Mouse (Mus musculus) A20 (cell line): ENCODE data around the gene Slco2a1.

Experiments used
- DNase-seq: peaks from one replicate; pipeline ENCODE4 v3.0.0-alpha.2; 2011; ENCODE audit warnings: low read depth, low spot score

Slco2a1 gene

GRCm38 (mm10) chr9:102982376-102982775 is 6.1 kb upstream of the Slco2a1 start:
- DNase-seq, result no peak

- no peak for DNase-seq
These were observed 3.4 kb upstream of the Slco2a1 start for GRCm38 (mm10) chr9:102985111-102985510.

- DNase-seq, result no peak
These were observed 2.6 kb upstream of the Slco2a1 start for GRCm38 (mm10) chr9:102985939-102986338.

GRCm38 (mm10) chr9:102990306-102991133 is 2.0 kb downstream of the Slco2a1 start:
- no peak for DNase-seq

GRCm38 (mm10) chr9:102991134-102991406 is 2.6 kb downstream of the Slco2a1 start:
- no peak for DNase-seq

GRCm38 (mm10) chr9:102992877-102993276 is 4.4 kb downstream of the Slco2a1 start:
- DNase-seq, result no peak

- no peak for DNase-seq
These were observed 5.3 kb downstream of the Slco2a1 start for GRCm38 (mm10) chr9:102993764-102994163.

- no peak for DNase-seq
These were observed 7.5 kb downstream of the Slco2a1 start for GRCm38 (mm10) chr9:102995800-102996635.

- no peak for DNase-seq
These were observed 11.9 kb downstream of the Slco2a1 start for GRCm38 (mm10) chr9:103000384-103000783.

GRCm38 (mm10) chr9:103004343-103004742 is 15.8 kb downstream of the Slco2a1 start:
- DNase-seq, result no peak

- DNase-seq, result no peak
These were observed 19.2 kb downstream of the Slco2a1 start for GRCm38 (mm10) chr9:103007699-103008078.

- DNase-seq, result no peak
These were observed 19.8 kb downstream of the Slco2a1 start for GRCm38 (mm10) chr9:103008079-103008855.

GRCm38 (mm10) chr9:103010161-103010560 is 21.6 kb downstream of the Slco2a1 start:
- no peak for DNase-seq

- DNase-seq, result peak; percentile 51
These were observed 24.9 kb downstream of the Slco2a1 start for GRCm38 (mm10) chr9:103013366-103013765.

- no peak for DNase-seq
These were observed 26.2 kb downstream of the Slco2a1 start for GRCm38 (mm10) chr9:103014686-103015085.

- peak; percentile 57 for DNase-seq
These were observed 35.6 kb downstream of the Slco2a1 start for GRCm38 (mm10) chr9:103024116-103024515.

GRCm38 (mm10) chr9:103027150-103027889 is 38.8 kb downstream of the Slco2a1 start:
- peak; percentile 30 for DNase-seq

GRCm38 (mm10) chr9:103029012-103029411 is 40.5 kb downstream of the Slco2a1 start:
- DNase-seq, result no peak

GRCm38 (mm10) chr9:103030041-103030440 is 41.5 kb downstream of the Slco2a1 start:
- DNase-seq, result no peak

GRCm38 (mm10) chr9:103031211-103031610 is 42.7 kb downstream of the Slco2a1 start:
- DNase-seq, result no peak

GRCm38 (mm10) chr9:103032193-103032592 is 43.7 kb downstream of the Slco2a1 start:
- no peak for DNase-seq
